8 mouse cellular contexts compared by ENCODE assay signal in genomic region chr15:25773711-25774513, GRCm38 (mm10).
A peak's percentile ranks its signal among the peaks of the same experiment; 100 is the strongest.
DNase-seq lines count a peak whose midpoint lies in the region; ATAC-seq lines count a peak whose summit lies in the region.

No protein-coding gene starts in this region.

- peak; percentile 96 for DNase-seq in ES-CJ7 (ENCODE audit: low read depth, low spot score)
- peak; percentile 33 for DNase-seq in c-Kit-positive CD71-negative TER-119-negative erythroid progenitor cells, embryonic 14.5 days (ENCODE audit: low read depth)
- peak; percentile 51 for DNase-seq in gastrocnemius, postnatal 25 days
- DNase-seq in left cerebral cortex, postnatal 10 days (ENCODE audit: extremely low spot score in 1 of 2, low spot score in 2 of 2) = peak; percentile 72 to 74
- peak; percentile 63 to 65 for DNase-seq in right cerebral cortex, adult 2 months (ENCODE audit: low spot score in 2 of 2)

- ATAC-seq in inflammation-experienced regulatory T-cells, adult 6 months = peak; percentile 85
- peak; percentile 95 for ATAC-seq in megakaryocyte, adult 5-6 weeks (ENCODE audit: poor library complexity, severe bottlenecking)
- no peak for ATAC-seq in cerebellum, adult (ENCODE audit: insufficient number of reproducible peaks, low FRiP score, low TSS enrichment)

- intact Hi-C loops in left cerebral cortex, postnatal 10 days (cut with DNase I) = no loop called here

Comparison
In these comparisons a context has a peak if more than half of its experiments do, and no peak if none do; other contexts are left out.
1. DNase-seq: peak in every context shown above with its lines; median percentile 96 in ES-CJ7; 73 in left cerebral cortex, postnatal 10 days; 64 in right cerebral cortex, adult 2 months; 51 in gastrocnemius, postnatal 25 days; 33 in c-Kit-positive CD71-negative TER-119-negative erythroid progenitor cells, embryonic 14.5 days.